Mouse (Mus musculus) ES-Bruce4 (cell line): ENCODE measurements around the gene Kifap3. TPM values are rescaled to one million over a fixed set of nuclear protein-coding genes. Genes with fewer than 3 reads are reported as not detected.

Experiments
- H3K27ac ChIP-seq: 2 replicates; pipeline ENCODE4 v1.5.1; 2012; ENCODE audit warnings: low read length, inconsistent platforms; ENCODE audit not compliant: insufficient read depth
- H3K27me3 ChIP-seq: 2 replicates; pipeline ENCODE4 v1.6.1; 2012; ENCODE audit warnings: mild to moderate bottlenecking, low read length, inconsistent platforms; ENCODE audit not compliant: control insufficient read depth, poor library complexity, insufficient read depth, severe bottlenecking
- H3K36me3 ChIP-seq: 2 replicates; pipeline ENCODE4 v1.6.1; 2012; ENCODE audit warnings: inconsistent platforms, mild to moderate bottlenecking, low read length, moderate library complexity; ENCODE audit not compliant: control insufficient read depth, poor library complexity, insufficient read depth, severe bottlenecking
- H3K4me1 ChIP-seq: one replicate; pipeline ENCODE4 v1.8.1; 2011; ENCODE audit warnings: low read length; ENCODE audit not compliant: control insufficient read depth, insufficient read depth
- H3K4me3 ChIP-seq: 2 replicates; pipeline ENCODE4 v1.5.1; 2011; ENCODE audit warnings: low read depth, mild to moderate bottlenecking, low read length
- H3K9ac ChIP-seq: 2 replicates; pipeline ENCODE4 v1.6.1; 2012; ENCODE audit warnings: low read depth, mild to moderate bottlenecking, inconsistent platforms; ENCODE audit not compliant: poor library complexity, severe bottlenecking
- H3K9me3 ChIP-seq: replicated peaks from 2 replicates; pipeline ENCODE4 v1.6.1; 2012; ENCODE audit warnings: mild to moderate bottlenecking, low read length, inconsistent platforms; ENCODE audit not compliant: control insufficient read depth, poor library complexity, insufficient read depth, severe bottlenecking
- CTCF ChIP-seq: IDR thresholded peaks from one replicate; pipeline ENCODE4 v1.8.1; 2011; ENCODE audit warnings: low read depth, low read length
- EP300 ChIP-seq: IDR thresholded peaks from 2 replicates; pipeline ENCODE4 v1.6.1; 2011; ENCODE audit warnings: low read depth, low read length; ENCODE audit not compliant: insufficient read depth
- POLR2A ChIP-seq: IDR thresholded peaks from one replicate; pipeline ENCODE4 v1.8.1; 2011; ENCODE audit warnings: low read length; ENCODE audit not compliant: insufficient read depth
- polyA plus RNA-seq: library from polyadenylated mRNA; stranded (reverse); fragments of >200 nt; gene quantifications from 2 replicates; pipeline ENCODE4 v1.2.4, GENCODE M21; 2011; ENCODE audit warnings: low read depth; ENCODE audit not compliant: missing spikeins, insufficient read depth, insufficient read length

Kifap3 gene
- polyA plus RNA-seq, 1 experiment = 40.5 TPM

- H3K4me1 ChIP-seq = no peaks in the 10 kb centered on the region
- TF ChIP-seq CTCF = no peak
- no peak for TF ChIP-seq EP300
- TF ChIP-seq POLR2A = no peak
- peaks cover 23% of the 10 kb centered on the region for H3K36me3 ChIP-seq
- no peaks in the 10 kb centered on the region for H3K27me3 ChIP-seq
- H3K4me3 ChIP-seq = no peak overlapping the region
- H3K9ac ChIP-seq = no peak overlapping the region
- no peaks in the 10 kb centered on the region for H3K9me3 ChIP-seq
- H3K27ac ChIP-seq = no peak overlapping the region
Observed at GRCm38 (mm10) chr1:163931801-163932200, 152.4 kb downstream of the Kifap3 start.

GRCm38 (mm10) chr1:163934591-163934990, 155.2 kb downstream of the Kifap3 start:
- peaks cover 39% of the 10 kb centered on the region for H3K36me3 ChIP-seq
- no peaks in the 10 kb centered on the region for H3K27me3 ChIP-seq
- H3K9ac ChIP-seq = no peak overlapping the region
- H3K27ac ChIP-seq = no peak overlapping the region
- TF ChIP-seq EP300 = no peak
- TF ChIP-seq CTCF = no peak
- no peak overlapping the region for H3K4me3 ChIP-seq
- no peaks in the 10 kb centered on the region for H3K4me1 ChIP-seq
- no peaks in the 10 kb centered on the region for H3K9me3 ChIP-seq

DNA sequence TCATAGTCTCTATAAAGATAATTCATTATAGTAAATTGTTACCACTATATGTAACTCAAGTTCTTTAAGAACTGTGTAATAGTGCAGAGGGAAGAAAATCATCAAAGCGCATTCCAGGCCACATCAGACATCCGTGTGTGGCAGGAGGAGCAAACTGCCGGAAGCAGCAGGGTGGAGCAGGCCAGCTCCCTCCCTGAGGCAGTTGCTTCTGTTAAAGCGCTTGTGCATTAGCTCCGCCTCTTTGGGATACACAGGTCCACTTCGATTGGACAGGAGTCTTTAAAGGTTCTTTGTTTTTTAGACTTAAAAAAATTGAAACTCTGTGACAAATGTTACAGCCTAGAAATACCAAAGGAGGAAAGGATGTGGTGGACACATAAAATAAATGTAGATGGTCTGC, 162.7 kb downstream of the Kifap3 start:
- Histone ChIP-seq H3K4me1 (no peaks in the 10 kb centered on the region), H3K36me3 (peaks cover 43% of the 10 kb centered on the region), H3K9me3 (no peaks in the 10 kb centered on the region), H3K4me3 (no peak overlapping the region), H3K27ac (no peak overlapping the region), H3K9ac (no peak overlapping the region), H3K27me3 (no peaks in the 10 kb centered on the region)
- TF ChIP-seq EP300 = no peak
- no peak for TF ChIP-seq CTCF
- no peak for TF ChIP-seq POLR2A

DNA sequence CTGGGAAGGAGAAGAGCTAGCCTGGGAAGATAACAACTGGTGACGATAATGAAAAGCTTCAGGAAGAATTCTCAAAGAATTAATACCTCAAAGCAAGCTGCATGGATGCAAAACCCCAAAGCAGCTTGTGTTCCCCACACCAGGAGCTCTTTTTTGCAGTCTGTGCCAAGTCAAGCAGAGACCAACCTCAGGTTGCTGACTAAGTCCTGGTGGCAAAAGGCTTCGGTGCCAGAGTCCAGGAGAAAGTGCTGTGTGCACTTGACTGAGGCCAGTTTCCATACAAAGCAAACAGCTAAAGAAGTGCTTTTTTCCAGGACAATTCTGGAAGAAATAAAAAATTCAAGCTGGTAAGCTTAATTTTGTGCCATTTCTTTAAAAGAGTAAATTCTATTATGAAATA, 174.0 kb downstream of the Kifap3 start:
- H3K4me3 ChIP-seq = no peak overlapping the region
- H3K36me3 ChIP-seq = peaks cover 70% of the 10 kb centered on the region
- no peaks in the 10 kb centered on the region for H3K4me1 ChIP-seq
- H3K27ac ChIP-seq = no peak overlapping the region
- TF ChIP-seq CTCF (no peak), EP300 (no peak), POLR2A (no peak)
- no peaks in the 10 kb centered on the region for H3K9me3 ChIP-seq
- no peak overlapping the region for H3K9ac ChIP-seq
- no peaks in the 10 kb centered on the region for H3K27me3 ChIP-seq

- H3K27me3 ChIP-seq = no peaks in the 10 kb centered on the region
- H3K9ac ChIP-seq = no peak overlapping the region
- H3K36me3 ChIP-seq = peaks cover 56% of the 10 kb centered on the region
- H3K4me3 ChIP-seq = no peak overlapping the region
- no peaks in the 10 kb centered on the region for H3K4me1 ChIP-seq
- H3K27ac ChIP-seq = no peak overlapping the region
- H3K9me3 ChIP-seq = no peaks in the 10 kb centered on the region
- no peak for TF ChIP-seq EP300
- TF ChIP-seq CTCF = no peak
- TF ChIP-seq POLR2A = no peak
Observed at GRCm38 (mm10) chr1:163958036-163958435, 178.7 kb downstream of the Kifap3 start.

GRCm38 (mm10) chr1:163964008-163964689, 184.8 kb downstream of the Kifap3 start:
- no peaks in the 10 kb centered on the region for H3K4me1 ChIP-seq
- no peaks in the 10 kb centered on the region for H3K9me3 ChIP-seq
- no peak overlapping the region for H3K27ac ChIP-seq
- no peaks in the 10 kb centered on the region for H3K27me3 ChIP-seq
- TF ChIP-seq POLR2A = no peak
- no peak for TF ChIP-seq CTCF
- no peak for TF ChIP-seq EP300
- no peak overlapping the region for H3K9ac ChIP-seq
- H3K4me3 ChIP-seq = no peak overlapping the region
- peaks cover 25% of the 10 kb centered on the region for H3K36me3 ChIP-seq

Other genes starting within 250 kb of the Kifap3 start
- not detected in 2 replicates for gene Mettl11b, start 54.4 kb upstream of the Kifap3 start, polyA plus RNA-seq
- 13.2 and 18.8 TPM in 2 replicates for gene Scyl3, start 149.5 kb downstream of the Kifap3 start, polyA plus RNA-seq
- gene BC055324, start 215.2 kb downstream of the Kifap3 start, polyA plus RNA-seq = 54.3 and 69.3 TPM in 2 replicates
- 9.6 TPM in 2 replicates for gene Mettl18, start 215.3 kb downstream of the Kifap3 start, polyA plus RNA-seq